Mouse (Mus musculus): ENCODE data around the gene Gm973.

Gene Gm973

DNA sequence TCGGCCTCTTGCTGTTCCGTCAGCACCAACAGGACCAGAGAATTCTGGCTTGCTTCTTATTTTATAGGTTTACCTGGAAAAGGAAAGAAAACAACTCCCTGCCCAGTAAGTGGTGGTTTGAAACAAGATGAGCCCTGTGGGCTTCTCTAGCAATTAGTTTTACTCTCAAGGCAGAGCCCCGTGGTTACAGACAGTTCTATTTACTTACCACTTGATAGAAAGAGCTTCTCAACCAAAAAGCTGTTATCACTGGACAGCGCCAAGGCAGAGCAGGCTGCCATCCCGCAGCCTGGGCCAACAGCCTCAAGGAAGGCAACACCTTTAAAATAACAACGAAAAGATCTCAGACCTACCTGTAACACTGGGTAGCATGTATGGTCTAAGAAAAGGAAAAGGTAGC lies 26.2 kb downstream of the Gm973 start:
- no peak for DNase-seq (ENCODE audit: low spot score in 2 of 2)

DNA sequence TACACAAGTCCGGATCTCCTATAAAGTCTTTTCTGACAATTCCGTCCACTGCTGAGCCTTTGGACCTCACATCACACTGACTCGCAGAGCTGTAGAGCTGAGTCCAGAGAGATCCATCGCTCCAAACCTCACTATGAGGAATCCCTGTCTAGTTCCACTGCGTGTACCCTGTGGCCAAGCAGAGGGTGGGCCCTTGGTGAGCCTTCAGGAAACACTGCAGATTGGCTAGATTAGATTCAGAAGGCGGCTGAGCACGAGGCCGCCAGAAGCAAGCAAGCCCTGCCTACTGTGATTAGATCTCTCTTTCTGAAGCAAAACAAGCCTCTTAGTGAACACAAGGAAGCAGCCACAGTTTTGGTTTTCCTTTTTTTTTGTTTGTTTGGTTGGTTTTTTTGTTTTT lies 27.8 kb downstream of the Gm973 start:
- DNase-seq (ENCODE audit: low spot score in 2 of 2): no peak

DNA sequence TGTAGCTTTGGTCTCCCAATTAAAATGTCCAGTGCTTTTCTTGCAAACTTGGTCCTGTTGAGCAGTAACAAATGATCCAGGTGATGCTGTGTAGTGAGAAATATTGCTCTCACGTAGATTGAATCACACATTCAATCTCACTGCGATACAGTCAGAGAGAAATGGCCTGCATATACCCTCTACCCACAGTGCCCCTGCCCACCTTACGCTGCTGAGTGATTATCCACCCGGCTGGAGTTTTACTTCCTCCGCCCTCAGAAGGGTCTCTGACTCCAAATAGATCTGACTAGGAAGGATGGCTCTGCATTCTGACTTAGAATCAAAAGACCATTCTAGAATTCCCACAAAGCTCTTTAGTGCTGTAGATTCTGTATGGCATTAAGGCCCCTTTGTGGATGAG lies 32.4 kb downstream of the Gm973 start:
- DNase-seq (ENCODE audit: low spot score in 2 of 2): no peak

DNA sequence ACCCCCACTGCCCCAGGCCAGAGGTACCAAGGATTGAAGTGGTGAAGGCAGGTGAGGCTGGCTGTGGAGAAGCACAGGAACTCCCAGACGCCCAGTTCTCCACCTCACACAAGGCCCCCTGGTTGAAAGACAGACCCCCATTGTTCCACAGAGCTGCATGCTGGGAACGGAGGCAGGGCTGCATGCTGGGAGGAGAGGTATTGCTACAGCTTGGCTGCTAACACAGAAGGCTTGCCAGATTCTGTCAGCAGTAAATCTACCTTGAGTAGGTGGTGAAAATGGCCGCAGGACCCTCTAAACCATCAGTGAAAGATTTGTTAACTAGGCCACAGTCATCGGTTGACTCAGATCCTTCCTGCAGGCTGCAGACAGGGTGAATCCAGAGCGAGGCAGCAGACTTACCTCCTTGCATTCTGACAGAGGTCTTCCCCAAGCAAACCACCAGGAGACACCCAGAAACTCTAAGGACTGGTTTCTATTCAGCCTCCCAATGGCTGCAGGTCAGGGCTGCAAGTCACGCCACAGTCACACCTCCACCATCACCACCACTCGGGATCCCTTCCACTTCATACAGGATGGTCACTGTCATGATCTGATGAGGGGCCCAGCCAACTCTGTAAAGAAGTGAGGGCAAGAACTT lies 33.1 kb downstream of the Gm973 start:
- DNase-seq (ENCODE audit: low spot score in 2 of 2): no peak

DNA sequence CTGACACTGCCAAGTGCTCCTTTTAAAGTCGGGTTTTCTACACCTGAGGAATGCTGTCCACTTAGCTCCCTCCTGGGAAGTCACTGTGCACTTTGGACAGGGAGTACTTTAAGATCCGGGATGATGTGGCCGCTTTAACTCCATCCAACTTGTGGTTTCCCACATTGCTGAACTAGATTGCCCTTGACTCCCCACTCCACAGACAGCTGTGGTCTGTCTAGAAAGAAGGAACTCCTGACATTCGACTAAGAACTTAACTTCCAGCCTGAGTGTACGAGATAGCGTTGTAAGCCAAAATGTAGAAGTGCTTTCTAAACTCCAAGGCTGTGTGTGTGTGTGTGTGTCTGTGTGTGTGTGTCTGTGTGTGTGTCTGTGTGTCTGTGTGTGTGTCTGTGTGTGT lies 34.2 kb downstream of the Gm973 start:
- no peak for DNase-seq (ENCODE audit: low spot score in 2 of 2)

DNA sequence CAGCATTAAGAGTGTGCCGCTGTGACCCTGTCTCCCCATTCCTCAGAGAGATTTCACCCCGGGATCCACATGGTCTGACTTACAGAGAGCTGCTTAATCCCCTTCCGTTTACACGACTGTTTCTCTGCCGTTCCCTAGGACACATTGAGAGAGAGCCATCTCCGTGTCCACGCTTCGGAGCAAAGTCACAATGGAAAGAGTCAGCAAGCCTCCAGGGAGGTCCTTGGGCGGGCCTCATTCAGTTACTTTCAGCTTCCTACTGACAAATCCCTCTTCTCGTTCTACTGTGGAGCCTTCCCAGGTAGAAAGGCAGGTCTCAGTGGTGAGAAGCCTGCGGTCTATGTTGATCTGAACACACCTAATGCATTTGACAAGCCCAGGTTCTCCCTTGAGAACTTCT lies 34.9 kb downstream of the Gm973 start:
- DNase-seq (ENCODE audit: low spot score in 2 of 2): no peak

DNA sequence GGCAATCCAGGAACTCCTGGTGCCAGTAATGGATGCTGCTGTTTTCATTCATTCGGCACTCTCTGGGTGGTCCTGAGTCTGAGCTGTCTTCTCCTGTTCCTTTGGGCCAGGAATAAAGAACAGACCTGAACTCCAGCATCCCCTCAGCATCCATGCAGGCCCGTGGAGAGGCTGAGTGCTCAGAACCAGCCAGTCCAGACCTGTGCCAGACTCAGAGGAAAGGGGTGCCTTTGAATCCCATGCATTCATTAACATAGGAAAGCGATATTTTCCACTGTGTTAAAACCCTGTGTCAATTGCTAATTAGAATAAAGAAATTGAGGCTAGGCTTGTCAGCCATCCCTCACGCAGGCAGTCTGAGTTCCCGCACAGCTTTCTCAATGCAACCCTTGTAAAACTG lies 37.6 kb downstream of the Gm973 start:
- no peak for DNase-seq (ENCODE audit: low spot score in 2 of 2)

DNA sequence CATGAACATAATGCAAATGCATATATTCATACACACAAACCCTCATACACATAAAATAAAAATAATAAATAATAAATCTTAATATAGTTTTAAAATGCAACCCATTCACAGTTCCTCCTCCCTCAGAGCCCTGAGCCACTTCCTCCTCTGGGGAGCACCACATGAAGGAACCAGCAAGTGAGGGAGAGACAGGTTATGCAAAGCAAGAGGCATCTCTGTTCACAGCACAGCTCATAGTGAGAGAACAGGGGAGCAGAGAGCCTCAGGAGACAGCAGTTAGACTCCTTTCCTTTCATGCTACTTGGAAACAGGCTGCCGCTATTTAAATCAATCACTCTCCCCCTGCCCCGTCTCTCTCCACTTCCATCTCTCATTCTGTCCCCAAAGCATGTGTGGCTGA lies 47.5 kb downstream of the Gm973 start:
- DNase-seq (ENCODE audit: low spot score in 2 of 2): no peak

DNA sequence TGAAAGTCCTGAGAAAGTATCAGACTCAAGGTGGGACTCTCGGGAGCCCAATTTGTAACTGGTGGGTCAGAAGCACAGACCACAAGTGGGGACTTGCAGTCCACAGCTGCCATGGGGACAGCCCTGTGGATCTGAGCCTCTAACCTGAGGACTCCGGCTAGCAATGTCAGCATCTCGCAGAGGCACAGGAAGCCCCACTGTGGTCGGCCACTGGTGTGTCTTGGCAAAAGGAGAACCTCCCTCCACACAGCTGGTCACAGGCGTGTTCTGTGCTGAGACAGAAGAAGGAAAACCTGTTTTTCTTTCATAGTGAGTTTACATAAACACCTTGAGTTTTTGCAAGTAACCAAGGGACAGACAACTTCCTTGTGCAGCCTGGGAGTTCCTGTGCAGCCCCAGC lies 49.7 kb downstream of the Gm973 start:
- DNase-seq (ENCODE audit: low spot score in 2 of 2): no peak

DNA sequence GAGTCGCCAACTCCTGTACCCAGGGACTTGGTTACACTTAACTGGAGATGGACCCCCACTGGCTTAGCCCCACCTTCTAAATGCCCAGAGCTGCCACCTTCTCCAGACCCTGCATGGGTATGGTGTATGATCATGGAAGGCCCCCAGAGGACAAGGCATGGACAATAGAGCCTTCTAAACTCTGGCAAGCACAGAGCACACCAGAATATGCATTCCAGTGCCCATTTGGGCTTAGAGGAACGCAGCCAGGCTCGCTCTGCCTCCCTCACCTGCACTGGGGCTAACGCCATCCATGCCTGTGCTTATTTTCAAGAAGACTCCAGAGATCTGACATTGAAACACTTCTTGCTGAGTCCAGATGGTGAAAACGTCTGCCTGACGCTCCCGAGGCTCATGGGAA lies 50.2 kb downstream of the Gm973 start:
- DNase-seq (ENCODE audit: low spot score in 2 of 2): no peak

DNA sequence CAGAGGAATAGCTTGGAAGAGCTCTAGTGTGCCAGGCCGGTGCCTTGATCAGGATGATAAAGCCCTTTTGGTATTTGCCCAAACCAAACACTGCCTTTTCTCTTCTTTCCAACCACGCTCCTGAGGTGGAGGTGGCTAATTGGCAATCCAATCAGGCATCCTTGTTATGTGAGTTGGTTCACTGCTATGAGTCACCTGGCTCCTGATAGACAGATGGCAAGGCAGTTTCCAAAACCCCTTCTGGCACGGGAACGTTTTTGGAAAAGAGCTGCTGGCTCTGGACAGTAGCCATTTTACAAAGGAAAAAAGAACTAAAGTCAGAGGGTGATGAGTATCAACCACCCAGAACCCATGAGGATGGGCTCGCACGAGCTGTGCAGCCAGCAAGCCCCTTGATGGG lies 50.9 kb downstream of the Gm973 start:
- DNase-seq (ENCODE audit: low spot score in 2 of 2): peak in 1 of 2 experiments; percentile 22

DNA sequence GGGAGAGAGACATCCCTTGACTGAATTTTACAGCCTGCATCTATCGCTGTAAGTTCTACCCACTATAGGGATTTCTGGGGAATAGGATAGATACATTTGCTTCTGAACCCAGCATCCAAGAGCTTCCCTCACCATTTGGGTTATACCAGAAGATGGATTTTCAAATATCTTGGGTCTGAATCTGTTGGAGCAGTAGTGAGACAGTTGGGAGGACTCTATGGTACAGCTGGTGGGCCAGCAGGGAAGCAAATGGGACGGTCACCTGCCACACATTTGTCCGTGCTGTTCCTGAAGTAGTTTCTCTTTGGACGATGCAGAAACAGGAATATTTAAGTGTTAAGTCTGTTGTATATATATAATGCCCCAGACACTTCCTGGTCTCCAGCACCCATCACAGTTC lies 51.5 kb downstream of the Gm973 start:
- DNase-seq (ENCODE audit: low spot score in 2 of 2): no peak

DNA sequence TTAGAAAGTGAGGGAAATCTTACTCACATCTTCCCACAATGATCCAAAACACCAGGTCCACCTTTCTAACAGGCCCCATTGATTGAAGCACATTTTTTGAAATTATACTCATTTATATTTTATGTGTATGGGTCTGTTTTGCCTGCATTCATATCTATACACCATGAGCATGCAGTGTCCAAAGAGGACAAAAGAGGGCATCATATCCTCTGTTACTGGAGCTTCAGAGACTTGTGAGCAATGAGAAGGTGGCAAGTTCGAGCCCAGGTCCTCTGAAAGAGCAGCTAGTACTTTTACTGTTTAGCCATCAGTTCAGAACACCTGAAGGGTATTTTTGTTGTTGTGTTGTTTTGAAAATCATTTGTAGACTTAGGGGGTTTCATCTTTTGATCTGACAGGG lies 52.2 kb downstream of the Gm973 start:
- DNase-seq (ENCODE audit: low spot score in 2 of 2): no peak

DNA sequence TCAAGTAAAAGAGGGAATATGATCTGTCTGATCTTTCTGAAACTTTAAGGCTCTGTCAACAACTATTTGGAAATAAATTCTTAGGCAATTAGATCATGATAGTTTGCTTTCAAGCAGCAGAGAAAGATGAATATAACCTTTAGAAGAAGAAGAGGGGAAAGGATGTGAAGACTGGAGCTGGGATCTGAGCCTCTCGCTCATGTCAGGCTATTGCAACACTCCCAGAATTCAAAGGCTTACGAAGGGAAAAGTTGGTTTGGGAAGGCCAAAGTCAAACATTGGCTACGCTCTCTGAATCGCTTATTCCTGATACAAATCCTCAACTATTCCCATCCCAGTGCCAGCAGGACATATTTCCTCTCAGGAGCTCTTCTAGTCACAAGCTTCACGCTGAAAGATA lies 53.2 kb downstream of the Gm973 start:
- DNase-seq (ENCODE audit: low spot score in 2 of 2): no peak

DNA sequence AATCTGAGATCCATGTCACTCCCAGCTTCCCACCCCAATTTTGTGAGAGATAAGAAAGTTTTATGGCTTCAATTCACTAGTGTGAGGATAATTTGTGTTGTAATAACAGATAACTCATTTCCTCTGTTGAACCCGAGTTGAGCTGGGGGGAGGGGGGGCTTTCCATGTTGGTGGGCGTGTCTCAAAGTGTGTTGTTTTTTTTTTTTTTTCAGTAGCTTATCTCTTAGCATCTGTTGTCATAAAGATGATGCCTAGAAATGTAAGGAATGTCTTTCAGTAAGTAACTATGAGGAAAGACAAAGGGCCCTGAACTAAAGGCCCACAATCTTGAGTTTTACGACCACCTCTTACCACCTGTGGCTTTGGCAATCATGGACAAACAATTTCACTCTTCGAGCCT lies 54.7 kb downstream of the Gm973 start:
- no peak for DNase-seq (ENCODE audit: low spot score in 2 of 2)

DNA sequence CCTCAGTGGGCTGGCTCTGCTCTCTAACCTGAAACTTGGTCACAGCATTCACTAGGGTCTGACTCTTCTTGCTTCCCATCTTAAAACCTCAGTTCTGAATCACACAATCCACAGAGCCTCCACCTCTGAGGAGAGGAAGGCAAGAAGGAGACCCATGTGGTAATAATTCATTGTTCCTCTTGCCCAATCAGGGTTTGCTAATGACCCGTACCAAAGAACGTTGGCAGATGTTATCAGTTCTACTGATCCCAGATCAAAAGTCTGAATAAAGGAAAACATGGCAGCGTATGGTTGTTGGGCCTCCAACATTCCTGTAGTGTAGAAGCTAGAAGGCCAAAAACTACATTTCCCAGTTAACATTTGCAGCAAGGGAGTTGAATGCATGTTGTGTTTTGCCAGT lies 55.4 kb downstream of the Gm973 start:
- no peak for DNase-seq (ENCODE audit: low spot score in 2 of 2)

DNA sequence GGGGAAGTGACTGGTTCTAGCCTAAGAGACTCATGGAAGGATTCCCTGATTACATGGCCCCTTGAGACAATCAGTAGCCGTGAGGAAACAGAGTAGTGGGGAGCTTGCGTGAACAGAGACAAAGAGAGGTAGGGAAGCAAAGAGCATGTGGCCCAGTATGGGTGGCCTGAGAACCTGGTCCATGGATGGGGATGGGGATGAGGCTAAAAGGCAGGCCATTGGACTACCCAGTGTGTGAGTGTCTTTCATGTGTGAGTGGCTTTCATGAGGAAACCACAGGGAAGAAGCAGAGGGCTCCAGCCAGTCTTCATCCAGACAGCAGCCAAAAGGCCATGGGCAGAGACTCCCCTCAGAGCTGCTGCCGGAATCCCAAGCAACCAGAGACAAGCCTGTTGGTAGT lies 57.8 kb downstream of the Gm973 start:
- no peak for DNase-seq (ENCODE audit: low spot score in 2 of 2)

DNA sequence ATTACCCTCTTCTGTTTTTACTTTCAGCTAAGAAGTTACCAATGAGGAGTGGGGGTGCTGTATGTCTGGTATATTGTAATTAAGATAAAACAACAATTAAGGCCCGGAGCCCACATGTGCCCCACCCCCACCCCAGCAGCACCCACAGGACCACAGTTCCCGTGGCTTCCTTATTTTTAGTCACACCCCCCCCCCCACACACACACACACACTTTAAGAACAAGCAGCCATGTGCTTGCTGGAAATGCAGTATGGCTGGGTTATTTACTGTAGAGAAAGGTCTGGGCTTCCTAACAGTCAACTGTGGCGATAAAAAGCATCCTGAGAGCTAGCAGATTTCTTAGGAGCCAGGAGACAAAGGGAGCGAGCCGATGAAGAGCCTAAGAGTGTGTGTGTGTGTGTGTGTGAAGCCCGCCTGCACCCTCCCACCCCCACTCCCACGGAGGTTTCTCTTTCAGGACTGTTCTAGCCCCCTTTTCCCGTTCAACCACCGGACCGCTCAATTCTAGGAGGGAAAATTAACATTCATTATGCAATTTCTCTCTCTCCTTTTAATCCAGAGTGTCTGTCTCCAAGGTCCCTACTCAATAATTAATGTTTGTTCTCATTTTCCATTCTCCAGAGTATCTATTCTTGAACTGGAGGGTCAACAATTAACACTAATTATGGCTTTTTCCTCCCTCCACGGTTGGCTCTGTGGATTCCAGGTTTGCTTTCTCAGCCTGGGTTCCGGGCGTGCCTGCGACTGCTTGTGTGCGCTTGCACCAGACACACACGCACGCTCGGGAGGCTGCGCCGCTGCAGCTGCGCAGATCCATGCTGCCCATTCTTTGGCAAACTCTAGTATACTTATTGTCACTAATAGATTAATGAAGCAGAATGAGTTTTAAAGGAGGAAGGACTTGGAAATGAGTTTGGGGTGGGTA lies 58.5 kb downstream of the Gm973 start:
- peak; percentile 29 to 43 for DNase-seq (ENCODE audit: low spot score in 2 of 2)

DNA sequence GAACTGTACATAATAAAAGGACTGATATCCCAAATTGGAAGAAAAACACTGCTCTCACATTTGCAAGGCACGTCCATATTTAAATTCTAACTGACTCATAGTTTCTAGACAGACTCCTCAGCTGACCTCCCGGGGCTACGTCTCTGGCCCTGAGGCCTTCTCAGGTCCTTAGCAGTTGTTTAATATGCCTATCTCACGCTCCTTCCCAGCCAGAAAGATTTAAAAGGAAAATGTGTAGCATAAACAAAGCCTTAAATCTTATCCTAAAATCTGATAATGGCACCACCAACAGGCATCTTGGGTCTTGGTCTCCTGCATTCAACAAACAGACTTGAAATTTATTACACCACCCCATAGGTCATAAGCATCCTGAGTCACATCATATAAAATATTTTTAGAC lies 62.7 kb downstream of the Gm973 start:
- no peak for DNase-seq (ENCODE audit: low spot score in 2 of 2)

DNA sequence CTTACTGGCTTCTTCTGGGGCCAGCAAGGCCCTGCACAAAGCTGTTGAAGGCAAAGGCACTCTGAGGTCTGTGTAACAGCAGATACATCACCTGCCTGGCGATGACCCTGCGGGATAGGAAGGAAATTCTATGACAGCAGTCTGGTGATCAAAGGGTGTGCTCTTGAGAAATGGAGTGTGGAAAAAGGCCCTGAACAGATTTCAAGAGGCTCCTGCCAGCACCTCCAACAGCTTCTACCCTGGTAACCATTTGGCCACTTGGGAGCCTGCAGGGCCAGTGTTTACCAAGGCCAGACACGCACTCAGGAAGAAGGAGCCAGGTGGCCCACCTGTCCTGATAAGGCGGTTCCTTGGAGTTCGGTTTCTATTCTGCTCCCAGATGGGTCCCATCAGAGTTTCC lies 63.3 kb downstream of the Gm973 start:
- DNase-seq (ENCODE audit: low spot score in 2 of 2): no peak

DNA sequence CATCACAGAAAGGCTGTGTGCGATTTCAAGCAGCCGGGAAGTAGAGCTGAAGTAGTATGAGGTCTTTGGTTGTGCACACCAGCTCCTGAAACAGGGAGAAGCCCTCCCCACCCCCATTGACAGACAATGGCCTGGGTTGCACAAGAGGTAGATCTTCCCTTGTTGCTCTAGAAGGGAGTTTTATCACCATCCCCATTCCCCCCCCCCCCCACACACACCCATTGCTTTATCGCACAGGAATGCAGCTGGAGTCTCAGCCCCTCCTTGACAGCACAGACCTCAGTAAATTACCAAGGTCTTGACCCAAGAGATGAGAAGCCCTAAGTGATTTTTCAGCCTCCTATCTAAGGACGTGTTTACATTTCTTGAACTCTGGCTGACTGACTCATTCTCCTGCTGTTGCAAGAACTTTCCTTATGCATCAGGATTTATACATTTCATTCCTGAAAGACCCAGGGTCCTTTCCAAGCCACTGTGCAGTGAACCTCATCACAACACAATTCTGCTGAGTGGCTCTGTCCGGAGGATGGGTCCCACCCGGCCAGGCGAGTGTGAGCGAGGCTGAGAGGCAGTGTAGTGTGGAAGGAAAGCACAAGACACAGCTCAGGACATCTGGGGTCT lies 64.2 kb downstream of the Gm973 start:
- DNase-seq (ENCODE audit: low spot score in 2 of 2): no peak

DNA sequence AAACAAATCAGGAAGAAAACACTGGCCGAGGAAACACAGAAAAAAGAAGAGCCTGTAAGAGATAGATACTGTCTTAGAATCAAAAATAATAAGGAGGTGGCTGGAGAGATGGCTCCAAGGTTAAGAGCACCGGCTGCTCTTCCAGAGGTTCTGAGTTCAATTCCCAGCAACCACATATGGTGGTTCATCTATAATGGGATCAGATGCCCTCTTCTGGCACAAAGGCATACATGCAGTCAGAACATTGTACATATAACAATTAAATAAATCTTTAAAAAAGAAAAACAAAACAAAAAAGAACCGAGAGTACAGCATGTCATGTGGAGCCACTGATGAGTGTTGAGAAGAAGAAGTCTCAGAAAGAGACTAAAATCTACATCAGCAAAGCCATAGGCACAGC lies 64.8 kb downstream of the Gm973 start:
- DNase-seq (ENCODE audit: low spot score in 2 of 2): no peak
